Mouse (Mus musculus): ENCODE data around the gene Lgalsl. TPM values are rescaled to one million over a fixed set of nuclear protein-coding genes. Genes with fewer than 3 reads are reported as not detected.

Gene Lgalsl
- polyA plus RNA-seq, 1 experiment = 13.3 TPM

- no peak overlapping the region for H3K27ac ChIP-seq (replicated peaks; ENCODE audit: low read depth, low read length)
- no peak overlapping the region for H3K4me3 ChIP-seq (ENCODE audit: insufficient read depth, low read depth, low read length)
- no peaks in the 10 kb centered on the region for H3K4me1 ChIP-seq (ENCODE audit: control insufficient read depth, insufficient read depth, insufficient read length, low read length)
Measured at GRCm38 (mm10) chr11:20780312-20780711, 50.5 kb downstream of the Lgalsl start.

- no peaks in the 10 kb centered on the region for H3K4me1 ChIP-seq (ENCODE audit: control insufficient read depth, insufficient read depth, insufficient read length, low read length)
- no peak overlapping the region for H3K4me3 ChIP-seq (ENCODE audit: insufficient read depth, low read depth, low read length)
- no peak overlapping the region for H3K27ac ChIP-seq (replicated peaks; ENCODE audit: low read depth, low read length)
Measured at GRCm38 (mm10) chr11:20778861-20779563, 51.8 kb downstream of the Lgalsl start.

GRCm38 (mm10) chr11:20778298-20778697, 52.6 kb downstream of the Lgalsl start:
- no peak overlapping the region for H3K27ac ChIP-seq (replicated peaks; ENCODE audit: low read depth, low read length)
- H3K4me3 ChIP-seq (ENCODE audit: insufficient read depth, low read depth, low read length) = no peak overlapping the region
- no peaks in the 10 kb centered on the region for H3K4me1 ChIP-seq (ENCODE audit: control insufficient read depth, insufficient read depth, insufficient read length, low read length)

GRCm38 (mm10) chr11:20776668-20777067, 54.2 kb downstream of the Lgalsl start:
- Histone ChIP-seq H3K27ac (replicated peaks; ENCODE audit: low read depth, low read length) (no peak overlapping the region), H3K4me3 (ENCODE audit: insufficient read depth, low read depth, low read length) (no peak overlapping the region), H3K4me1 (ENCODE audit: control insufficient read depth, insufficient read depth, insufficient read length, low read length) (no peaks in the 10 kb centered on the region)

Other genes starting within 250 kb of the Lgalsl start
- 18.5 and 25.4 TPM in 2 replicates for gene Aftph, start 89.5 kb downstream of the Lgalsl start, polyA plus RNA-seq (2012; ENCODE audit: insufficient read depth, insufficient read length, missing spikeins)